Mouse (Mus musculus) urinary bladder, postnatal 10 days (tissue): ENCODE measurements around the gene Gucd1.
"Not testable (repeated sequence)": the region's sequence is repeated elsewhere in the genome, so short reads cannot be mapped to it uniquely, and the experiment has no call there.

ENCODE experiments used
- DNase-seq: peaks from one replicate; pipeline ENCODE4 v3.0.0; 2022; ENCODE audit warnings: low spot score

Gene Gucd1

GRCm38 (mm10) chr10:75517758-75518143, at the start of gene Gucd1:
Gene Gucd1 (minus strand): TSS chr10:75517972.
- DNase-seq = peak; percentile 83

GRCm38 (mm10) chr10:75566765-75567164, 49.0 kb upstream of the Gucd1 start:
- not testable (repeated sequence) for DNase-seq

- DNase-seq = no peak
These were observed 48.5 kb upstream of the Gucd1 start for GRCm38 (mm10) chr10:75566321-75566720.

- no peak for DNase-seq
These were observed 48.1 kb upstream of the Gucd1 start for GRCm38 (mm10) chr10:75565906-75566305.

GRCm38 (mm10) chr10:75565436-75565835, 47.7 kb upstream of the Gucd1 start:
- no peak for DNase-seq

- no peak for DNase-seq
These were observed 47.0 kb upstream of the Gucd1 start for GRCm38 (mm10) chr10:75564687-75565265.

- DNase-seq = no peak
These were observed 44.8 kb upstream of the Gucd1 start for GRCm38 (mm10) chr10:75562596-75562995.

GRCm38 (mm10) chr10:75561071-75561654, 43.4 kb upstream of the Gucd1 start, which contains the start of gene Ggt1:
Gene Ggt1 (plus strand): TSS chr10:75561604.
- DNase-seq = no peak

DNA sequence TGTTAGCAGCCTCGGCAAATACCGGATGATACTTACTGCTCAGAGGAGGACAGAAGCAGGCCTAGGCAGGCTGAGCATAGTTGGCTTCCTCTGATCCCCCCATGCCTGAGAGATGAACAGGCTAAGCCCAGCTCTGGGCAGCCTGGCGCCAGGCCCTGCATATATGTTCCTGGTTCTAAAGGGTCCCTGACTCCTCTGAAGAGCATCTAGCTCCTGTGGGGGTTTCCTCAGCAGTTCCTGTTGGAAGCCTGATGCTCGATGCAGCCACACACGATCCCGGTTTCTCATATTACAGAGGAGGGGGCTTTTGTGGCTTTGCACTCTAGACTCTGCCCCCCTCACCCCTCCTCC, 42.8 kb upstream of the Gucd1 start:
- DNase-seq = no peak

- no peak for DNase-seq
These were observed 42.1 kb upstream of the Gucd1 start, which contains the start of gene Lrrc75b for GRCm38 (mm10) chr10:75559676-75560548. Gene Lrrc75b (minus strand): TSS chr10:75560330.

GRCm38 (mm10) chr10:75559041-75559675, 41.4 kb upstream of the Gucd1 start:
- no peak for DNase-seq

DNA sequence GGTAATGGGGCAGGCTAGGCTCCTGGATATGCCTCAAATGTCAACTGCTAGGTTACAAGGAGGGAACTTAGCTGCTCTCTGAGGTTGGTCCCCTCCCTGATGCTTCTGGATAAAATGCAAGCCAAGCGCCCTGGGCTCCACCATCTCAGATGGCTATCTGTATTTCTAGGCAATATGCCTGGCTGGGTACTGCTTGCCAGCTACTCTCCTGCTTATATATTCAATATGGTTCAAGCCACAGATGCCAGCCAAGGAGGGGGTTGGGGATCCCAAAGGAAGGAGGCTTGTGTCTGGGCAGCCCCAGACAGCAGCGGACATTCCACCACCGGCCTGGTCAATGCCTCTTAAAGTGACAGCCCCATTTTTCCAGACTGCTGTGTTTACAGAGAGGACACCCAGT, 40.7 kb upstream of the Gucd1 start:
- no peak for DNase-seq

GRCm38 (mm10) chr10:75556026-75556425, 38.3 kb upstream of the Gucd1 start:
- DNase-seq = no peak

DNA sequence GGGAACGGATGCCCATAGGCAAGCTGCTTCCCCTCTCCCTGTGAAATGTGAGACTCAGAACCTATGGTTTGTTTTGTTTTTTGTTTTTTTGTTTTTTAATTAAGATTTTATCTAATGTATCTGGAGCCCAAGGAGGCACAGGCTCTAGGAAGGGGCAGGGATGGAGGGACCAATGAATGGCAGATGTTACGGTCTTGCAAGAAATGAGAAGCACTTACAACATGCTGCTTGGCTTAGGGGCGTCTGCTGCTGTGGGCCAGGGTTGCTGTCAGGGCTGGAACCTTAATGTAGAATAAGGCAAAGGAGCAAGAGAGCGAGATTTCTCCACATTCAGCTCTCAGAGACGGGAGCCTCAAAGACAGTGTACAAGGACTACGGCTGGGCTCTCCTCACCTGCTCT, 37.8 kb upstream of the Gucd1 start:
- DNase-seq = no peak

GRCm38 (mm10) chr10:75554090-75554489, 36.3 kb upstream of the Gucd1 start:
- no peak for DNase-seq

DNA sequence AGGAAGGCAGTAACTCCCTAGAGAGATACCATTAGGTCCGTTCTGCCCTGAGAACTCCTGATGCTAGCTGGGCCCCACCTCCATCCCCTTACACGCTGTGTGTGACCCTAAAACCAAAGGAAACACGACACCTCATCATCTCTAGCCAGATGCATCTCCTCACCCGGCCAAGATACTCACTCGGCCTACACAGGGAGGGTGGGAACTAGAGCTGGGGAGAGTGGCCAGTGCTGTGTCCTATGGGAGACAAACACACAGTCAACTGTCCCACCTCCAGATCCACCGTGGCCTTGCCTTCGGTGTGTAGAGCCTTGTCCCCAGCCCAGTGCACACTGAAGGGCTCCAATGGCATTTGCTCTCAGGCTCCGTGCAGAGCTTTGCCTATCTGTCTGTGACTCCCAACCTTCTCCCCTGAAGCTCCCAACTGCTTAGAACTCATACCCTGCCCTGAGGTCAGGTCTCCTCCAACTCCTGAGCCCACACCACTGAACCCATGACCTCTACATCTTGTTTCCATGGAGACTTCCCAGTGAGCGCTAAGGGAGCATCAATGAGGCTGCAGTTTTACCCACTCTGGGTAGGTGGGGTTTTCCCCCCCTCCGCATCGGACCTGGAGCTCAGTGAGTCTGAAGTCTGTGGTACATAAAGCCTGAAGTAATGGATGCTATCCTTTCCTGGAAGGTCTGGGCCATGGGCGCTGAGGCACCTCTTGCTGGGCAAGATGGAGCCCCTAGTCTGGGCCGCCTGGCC, 35.1 kb upstream of the Gucd1 start:
- DNase-seq = no peak

DNA sequence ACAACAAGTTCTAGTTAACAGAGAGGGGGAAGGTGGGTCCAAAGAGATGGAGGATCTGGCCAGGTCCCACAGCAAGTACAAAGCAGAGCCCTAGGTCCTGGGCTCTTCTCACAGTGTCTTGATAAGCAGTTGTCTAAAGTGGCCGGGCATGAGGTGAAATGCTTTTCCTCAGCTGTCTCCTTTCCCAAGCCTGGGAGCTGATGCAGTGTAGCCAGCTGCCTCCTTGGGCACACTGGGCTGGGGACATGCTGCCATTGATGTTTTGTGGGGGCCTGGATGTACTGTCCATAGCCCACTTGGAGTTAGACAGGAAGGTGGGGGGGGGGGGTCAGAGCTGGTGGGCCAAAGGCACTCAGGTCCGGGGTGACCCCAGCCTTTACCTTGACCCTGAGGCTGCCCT, 34.3 kb upstream of the Gucd1 start:
- DNase-seq = no peak

- no peak for DNase-seq
These were observed 33.4 kb upstream of the Gucd1 start for GRCm38 (mm10) chr10:75551175-75551574.

DNA sequence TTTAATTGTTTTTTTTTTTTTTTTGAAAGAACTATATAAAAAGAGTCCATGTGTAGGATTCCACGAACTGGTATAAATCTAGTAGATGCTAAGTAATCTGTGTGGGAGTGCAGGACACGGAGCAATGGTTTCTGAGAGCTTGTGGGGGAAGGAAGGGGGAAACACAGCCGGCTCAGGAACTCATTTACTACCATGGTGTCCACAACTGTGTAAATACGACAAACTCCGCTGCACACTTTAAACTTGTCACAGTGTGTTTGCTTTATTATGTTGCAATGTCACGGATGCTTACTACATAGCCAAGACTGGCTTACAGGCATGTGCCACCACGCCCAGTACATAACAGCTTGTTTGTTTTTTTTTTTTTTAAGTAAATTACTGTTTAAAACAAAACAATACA, 32.1 kb upstream of the Gucd1 start:
- DNase-seq = no peak

DNA sequence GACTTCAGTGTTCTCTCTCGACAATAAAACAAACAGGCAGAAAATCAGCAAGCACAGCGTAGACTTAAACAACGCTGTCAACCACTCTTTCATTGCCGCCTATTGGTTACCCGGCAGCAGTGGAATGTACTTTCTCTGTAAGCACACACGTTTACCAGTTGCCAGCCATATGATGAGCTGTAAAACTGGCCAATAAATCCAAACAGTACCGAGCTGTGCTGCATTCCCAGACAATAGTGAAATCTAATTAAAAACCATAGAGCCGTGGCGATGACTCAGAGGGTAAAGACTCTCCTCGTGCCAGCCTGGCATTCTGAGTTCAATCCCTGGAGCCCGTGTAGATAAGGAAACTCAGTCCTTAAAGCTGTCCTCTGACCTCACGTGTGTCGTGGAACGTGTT, 30.7 kb upstream of the Gucd1 start:
- DNase-seq = no peak

DNA sequence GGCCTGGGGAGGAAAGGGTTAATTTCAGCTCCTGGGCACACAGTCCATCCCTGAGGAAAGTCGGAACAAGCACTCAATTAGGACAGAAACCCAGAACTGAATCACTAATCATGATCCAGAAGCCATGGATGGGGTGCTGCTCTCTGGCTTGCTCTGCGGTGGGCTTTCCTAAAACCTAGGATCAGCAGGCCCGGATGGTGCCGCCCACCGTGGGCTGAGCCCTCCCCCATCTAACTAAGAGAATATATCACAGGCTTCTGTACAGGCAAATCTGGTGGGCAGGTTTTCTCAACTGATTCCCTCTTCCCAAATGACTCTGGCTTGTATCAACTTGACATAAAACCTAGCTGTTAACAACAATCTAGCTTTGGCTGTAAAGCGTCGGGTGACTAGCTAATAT, 30.1 kb upstream of the Gucd1 start:
- no peak for DNase-seq

- no peak for DNase-seq
These were observed 18.4 kb upstream of the Gucd1 start for GRCm38 (mm10) chr10:75536123-75536522.
